Mouse (Mus musculus) intestine, embryonic 16.5 days (tissue): ENCODE measurements around the gene Aaas. TPM values are rescaled to one million over a fixed set of nuclear protein-coding genes. Genes with fewer than 3 reads are reported as not detected.

Experiments
- ATAC-seq: fragments of 200-750 bp; cut with Nextera tagmentation; 2 replicates; pipeline ENCODE4 v1.8.0; 2017; ENCODE audit warnings: moderate TSS enrichment, moderate library complexity
- H3K27ac ChIP-seq: fragments of 300-500 bp; sonication (generic); 2 replicates; pipeline ENCODE4 v1.5.1; 2014; ENCODE audit warnings: mild to moderate bottlenecking, low read length
- H3K27me3 ChIP-seq: fragments of 300-500 bp; sonication (generic); replicated peaks from 2 replicates; pipeline ENCODE4 v1.6.1; 2014; ENCODE audit warnings: low read length, control low read depth, mixed read lengths; ENCODE audit not compliant: control insufficient read depth, insufficient read depth
- H3K36me3 ChIP-seq: fragments of 300-500 bp; sonication (generic); 2 replicates; pipeline ENCODE4 v1.6.1; 2014; ENCODE audit warnings: low read length, control low read depth; ENCODE audit not compliant: control insufficient read depth, insufficient read depth
- H3K4me1 ChIP-seq: fragments of 300-500 bp; sonication (generic); 2 replicates; pipeline ENCODE4 v1.6.1; 2014; ENCODE audit warnings: low read length, control low read depth, mixed read lengths; ENCODE audit not compliant: control insufficient read depth, insufficient read depth
- H3K4me2 ChIP-seq: fragments of 300-500 bp; sonication (generic); 2 replicates; pipeline ENCODE4 v1.6.1; 2014; ENCODE audit warnings: low read depth, low read length, control low read depth
- H3K4me3 ChIP-seq: fragments of 300-500 bp; sonication (generic); 2 replicates; pipeline ENCODE4 v1.5.1; 2014; ENCODE audit warnings: mild to moderate bottlenecking, low read length
- H3K9ac ChIP-seq: fragments of 300-500 bp; sonication (generic); 2 replicates; pipeline ENCODE4 v1.6.1; 2014; ENCODE audit warnings: low read depth, low read length
- H3K9me3 ChIP-seq: fragments of 300-500 bp; sonication (generic); 2 replicates; pipeline ENCODE4 v1.6.1; 2016; ENCODE audit warnings: low read length, control low read depth; ENCODE audit not compliant: control insufficient read depth
- WGBS: fragments of 180-500 bp; shearing (Covaris S2); extraction: QIAGEN DNeasy Blood & Tissue Kit; methylation state at CpG from one replicate; pipeline ENCODE4 v1.1.7; 2014; 5-methylcytosine and 5-hydroxymethylcytosine counted together
- polyA plus RNA-seq: library from polyadenylated mRNA; unstranded; fragments of >200 nt; fragmentation: Nextera tagmentation; extraction: Ambion mirVana; gene quantifications from 2 replicates; pipeline ENCODE4 v1.2.1, GENCODE M21; 2015

Gene Aaas
- polyA plus RNA-seq, 1 experiment from 2014 or later = 59.1 TPM

DNA sequence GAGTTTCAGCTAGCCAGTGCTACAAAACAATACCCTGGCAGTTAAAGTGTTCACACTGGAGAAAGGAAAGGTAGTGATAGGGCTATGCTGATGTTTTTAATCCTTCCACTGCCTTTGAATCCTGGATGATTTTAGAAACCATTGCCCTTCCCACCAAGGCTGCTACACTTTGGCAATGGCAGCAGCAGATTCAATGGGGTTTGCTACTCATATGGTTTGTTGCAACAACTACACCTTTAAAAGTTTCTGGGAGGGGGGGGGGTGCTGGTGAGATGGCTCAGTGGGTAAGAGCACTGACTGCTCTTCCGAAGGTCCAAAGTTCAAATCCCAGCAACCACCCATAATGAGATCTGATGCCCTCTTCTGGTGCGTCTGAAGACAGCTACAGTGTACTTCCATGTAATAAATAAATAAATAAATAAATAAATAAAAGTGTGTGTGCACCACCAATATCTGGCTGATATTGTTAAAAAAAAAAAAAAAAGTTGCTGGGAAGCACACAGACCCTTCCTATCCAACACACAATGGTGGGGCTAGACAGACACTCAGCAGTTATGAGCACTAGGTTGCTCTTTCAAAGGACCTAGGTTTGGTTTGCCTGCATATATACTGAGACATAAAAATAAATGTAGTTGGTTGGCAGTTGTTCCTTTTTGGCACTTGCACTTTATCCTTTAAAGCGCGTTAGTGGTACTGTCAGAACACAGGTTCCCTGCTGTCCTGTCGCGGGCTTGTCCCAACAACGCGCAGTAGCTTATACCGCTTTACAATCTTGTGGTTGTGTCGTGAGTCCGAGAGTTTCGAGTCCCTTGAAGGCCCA, 25.7 kb downstream of the Aaas start:
- ATAC-seq = no peak
- 74% methylated on average over 12 of the region's 12 CpGs for WGBS
- Histone ChIP-seq H3K4me1 (0 out of 2 replicates have a peak, but pooled peaks cover 7% of the 10 kb centered on the region), H3K36me3 (peaks cover 12% of the 10 kb centered on the region), H3K27me3 (no peaks in the 10 kb centered on the region), H3K9ac (no peak overlapping the region), H3K4me3 (no peak overlapping the region), H3K27ac (no peak overlapping the region), H3K9me3 (no peaks in the 10 kb centered on the region), H3K4me2 (0 out of 2 replicates have a peak overlapping the region, but pooled peaks have one; percentile 48)

DNA sequence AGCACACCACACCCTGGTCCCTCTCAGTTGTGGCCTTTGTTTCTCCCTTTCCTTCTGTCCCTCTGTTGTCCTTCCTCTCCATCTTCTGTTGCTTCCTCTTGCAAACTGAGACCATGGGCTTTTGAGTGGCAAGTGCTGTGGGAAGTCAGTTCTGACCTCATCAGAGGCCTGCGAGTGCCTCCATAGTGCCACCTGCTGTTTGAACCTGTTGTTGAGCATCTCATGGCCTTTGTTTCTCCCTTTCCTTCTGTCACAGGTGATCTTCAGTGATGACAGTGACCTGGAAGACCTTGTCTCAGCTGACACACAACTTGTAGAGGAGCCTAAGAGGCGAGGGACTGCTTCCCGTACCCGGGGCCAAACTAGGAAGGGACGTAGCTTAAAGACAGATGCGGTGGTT, 34.3 kb downstream of the Aaas start:
- Histone ChIP-seq H3K36me3 (peaks cover 20% of the 10 kb centered on the region), H3K4me3 (no peak overlapping the region), H3K9me3 (no peaks in the 10 kb centered on the region), H3K27ac (no peak overlapping the region), H3K4me1 (no peaks in the 10 kb centered on the region), H3K9ac (no peak overlapping the region), H3K27me3 (no peaks in the 10 kb centered on the region), H3K4me2 (no peak overlapping the region)
- ATAC-seq = no peak
- WGBS = 85% methylated on average over 6 of the region's 6 CpGs

DNA sequence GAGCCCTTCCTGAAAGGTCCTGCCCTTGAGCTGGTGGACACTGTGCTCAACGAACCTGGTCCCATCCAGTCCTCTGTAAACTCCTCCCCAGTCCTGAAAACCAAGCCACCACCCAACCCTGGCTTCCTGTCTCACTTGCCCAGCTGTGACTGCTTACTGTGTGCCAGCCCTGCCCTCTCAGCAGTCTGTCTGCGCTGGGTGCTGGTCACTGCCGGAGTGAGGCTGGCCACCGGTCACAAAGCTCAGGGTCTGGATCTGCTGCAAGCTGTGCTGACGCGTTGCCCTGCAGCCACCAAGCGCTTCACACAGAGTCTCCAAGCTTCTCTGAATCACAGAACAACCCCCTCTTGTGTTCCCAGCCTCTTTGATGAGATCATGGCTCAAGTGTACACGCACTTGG, 35.3 kb downstream of the Aaas start:
- no peaks in the 10 kb centered on the region for H3K4me1 ChIP-seq
- H3K9ac ChIP-seq = no peak overlapping the region
- H3K36me3 ChIP-seq = peaks cover 19% of the 10 kb centered on the region
- H3K27ac ChIP-seq = no peak overlapping the region
- WGBS = 88% methylated on average over 8 of the region's 8 CpGs
- H3K4me2 ChIP-seq = no peak overlapping the region
- no peaks in the 10 kb centered on the region for H3K9me3 ChIP-seq
- no peak overlapping the region for H3K4me3 ChIP-seq
- H3K27me3 ChIP-seq = no peaks in the 10 kb centered on the region
- ATAC-seq = no peak

DNA sequence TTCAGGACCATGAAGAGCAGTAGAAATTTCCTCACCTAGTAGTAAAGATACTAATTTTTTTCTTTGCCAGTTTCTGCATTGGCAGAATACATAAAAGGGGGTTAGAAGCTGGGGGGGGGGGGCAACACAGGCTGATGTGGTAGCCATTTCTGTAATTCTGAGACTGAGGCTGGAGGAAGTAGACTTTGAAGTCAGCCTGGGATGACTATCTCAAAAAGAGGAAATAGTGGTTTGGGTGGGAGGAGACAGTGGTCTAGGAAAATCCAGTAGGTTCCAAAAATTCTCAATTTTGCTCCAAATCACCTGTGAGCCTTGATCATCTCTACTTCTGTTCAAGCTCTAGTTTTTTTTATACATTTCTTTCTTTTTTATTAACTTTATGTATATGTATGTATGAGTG, 39.1 kb downstream of the Aaas start:
- ATAC-seq = no peak
- no peak overlapping the region for H3K4me3 ChIP-seq
- peaks cover 16% of the 10 kb centered on the region for H3K36me3 ChIP-seq
- H3K9me3 ChIP-seq = no peaks in the 10 kb centered on the region
- no peak overlapping the region for H3K27ac ChIP-seq
- no peaks in the 10 kb centered on the region for H3K27me3 ChIP-seq
- H3K4me2 ChIP-seq = no peak overlapping the region
- H3K9ac ChIP-seq = no peak overlapping the region
- H3K4me1 ChIP-seq = 0 out of 2 replicates have a peak, but pooled peaks cover 3% of the 10 kb centered on the region

DNA sequence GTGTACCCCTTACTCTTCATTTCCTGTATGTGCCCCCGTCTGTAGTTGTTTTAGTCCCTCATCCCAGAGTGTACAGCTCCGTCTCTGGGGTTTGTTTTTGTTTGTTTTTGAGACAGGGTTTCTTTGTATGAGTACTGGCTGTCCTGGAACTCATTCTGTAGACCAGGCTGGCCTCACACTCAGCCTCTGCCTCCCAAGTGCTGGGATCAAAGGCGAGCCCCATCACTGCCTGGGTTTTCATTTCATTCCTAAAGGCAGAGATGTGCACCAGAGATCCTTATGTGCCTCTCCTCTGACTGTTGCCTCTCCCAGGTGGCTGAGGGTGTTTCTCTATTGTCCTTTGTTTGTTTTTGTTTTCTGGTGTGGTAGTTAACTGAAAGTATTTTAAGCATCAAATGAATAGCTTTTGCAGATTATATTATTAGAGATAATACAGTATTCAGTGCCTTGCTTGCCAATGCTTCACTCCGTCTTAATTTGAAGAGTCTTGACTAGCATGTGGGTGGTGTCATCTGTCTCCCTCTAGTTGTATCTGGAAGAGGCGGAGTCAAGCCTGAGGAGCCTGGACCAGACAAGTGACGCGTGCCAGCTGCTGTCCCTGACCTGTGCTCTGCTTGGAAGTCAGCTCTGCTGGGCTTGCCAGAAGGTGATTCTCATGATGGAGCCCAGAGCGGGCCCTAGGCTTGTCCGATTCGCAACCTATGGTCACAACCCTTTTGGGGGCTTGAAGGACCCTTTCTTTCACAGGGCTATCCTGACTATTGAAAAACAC, 40.3 kb downstream of the Aaas start:
- Histone ChIP-seq H3K4me2 (no peak overlapping the region), H3K27ac (no peak overlapping the region), H3K9me3 (no peaks in the 10 kb centered on the region), H3K36me3 (peaks cover 20% of the 10 kb centered on the region), H3K4me3 (no peak overlapping the region), H3K9ac (no peak overlapping the region), H3K4me1 (0 out of 2 replicates have a peak, but pooled peaks cover 3% of the 10 kb centered on the region), H3K27me3 (no peaks in the 10 kb centered on the region)
- WGBS = 59% methylated on average over 10 of the region's 10 CpGs
- peak; percentile 68; the same call in 1 of the 2 replicates for ATAC-seq

DNA sequence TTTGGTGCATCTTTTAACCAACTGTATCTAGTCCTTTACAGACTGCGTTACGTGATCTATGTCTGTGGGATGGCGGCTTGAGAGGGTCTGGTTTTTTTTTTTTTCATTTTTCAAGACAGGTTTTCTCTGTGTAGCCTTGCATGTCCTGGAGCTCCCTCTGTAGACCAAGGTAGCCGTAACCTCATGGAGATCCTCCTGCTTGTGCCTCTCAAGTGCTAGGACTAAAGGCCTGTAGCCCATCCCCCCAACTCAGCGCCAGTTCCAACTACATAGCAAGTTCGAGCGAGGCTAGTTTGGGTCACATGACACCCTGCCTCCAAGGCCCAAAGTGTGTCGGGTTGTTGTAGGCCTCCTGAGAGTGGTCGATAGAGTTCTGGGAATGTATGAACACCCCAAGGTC, 41.9 kb downstream of the Aaas start:
- Histone ChIP-seq H3K27me3 (no peaks in the 10 kb centered on the region), H3K4me1 (0 out of 2 replicates have a peak, but pooled peaks cover 3% of the 10 kb centered on the region), H3K9ac (no peak overlapping the region), H3K4me2 (no peak overlapping the region), H3K9me3 (no peaks in the 10 kb centered on the region), H3K36me3 (peaks cover 23% of the 10 kb centered on the region; the same call in 1 of the 2 replicates), H3K4me3 (no peak overlapping the region), H3K27ac (no peak overlapping the region)
- ATAC-seq = no peak
- 86% methylated on average over 9 of the region's 9 CpGs for WGBS

DNA sequence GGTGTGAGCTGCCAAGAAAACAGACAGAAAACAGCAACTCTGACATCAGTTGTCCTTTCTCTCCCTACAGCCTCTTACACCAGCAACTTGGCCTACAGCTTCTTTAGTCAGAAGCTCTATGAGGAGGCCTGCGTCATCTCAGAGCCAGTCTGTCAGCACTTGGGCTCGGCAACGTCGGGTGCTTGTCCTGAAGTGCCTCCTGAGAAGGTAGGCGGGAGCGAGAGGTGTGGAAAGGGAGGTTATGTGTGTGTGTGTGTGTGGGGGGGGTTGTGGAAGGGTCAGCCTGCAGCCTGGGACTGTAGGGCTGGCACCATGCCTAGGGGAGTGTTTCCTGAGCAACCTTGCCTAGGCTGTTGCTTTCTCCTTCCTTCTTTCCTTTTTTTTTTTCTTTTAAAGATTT, 48.0 kb downstream of the Aaas start:
- no peak overlapping the region for H3K27ac ChIP-seq
- H3K4me2 ChIP-seq = no peak overlapping the region
- no peaks in the 10 kb centered on the region for H3K9me3 ChIP-seq
- 78% methylated on average over 6 of the region's 6 CpGs for WGBS
- no peaks in the 10 kb centered on the region for H3K27me3 ChIP-seq
- 0 out of 2 replicates have a peak, but pooled peaks cover 3% of the 10 kb centered on the region for H3K4me1 ChIP-seq
- no peak for ATAC-seq
- peaks cover 28% of the 10 kb centered on the region; the same call in 1 of the 2 replicates for H3K36me3 ChIP-seq
- no peak overlapping the region for H3K9ac ChIP-seq
- no peak overlapping the region for H3K4me3 ChIP-seq

DNA sequence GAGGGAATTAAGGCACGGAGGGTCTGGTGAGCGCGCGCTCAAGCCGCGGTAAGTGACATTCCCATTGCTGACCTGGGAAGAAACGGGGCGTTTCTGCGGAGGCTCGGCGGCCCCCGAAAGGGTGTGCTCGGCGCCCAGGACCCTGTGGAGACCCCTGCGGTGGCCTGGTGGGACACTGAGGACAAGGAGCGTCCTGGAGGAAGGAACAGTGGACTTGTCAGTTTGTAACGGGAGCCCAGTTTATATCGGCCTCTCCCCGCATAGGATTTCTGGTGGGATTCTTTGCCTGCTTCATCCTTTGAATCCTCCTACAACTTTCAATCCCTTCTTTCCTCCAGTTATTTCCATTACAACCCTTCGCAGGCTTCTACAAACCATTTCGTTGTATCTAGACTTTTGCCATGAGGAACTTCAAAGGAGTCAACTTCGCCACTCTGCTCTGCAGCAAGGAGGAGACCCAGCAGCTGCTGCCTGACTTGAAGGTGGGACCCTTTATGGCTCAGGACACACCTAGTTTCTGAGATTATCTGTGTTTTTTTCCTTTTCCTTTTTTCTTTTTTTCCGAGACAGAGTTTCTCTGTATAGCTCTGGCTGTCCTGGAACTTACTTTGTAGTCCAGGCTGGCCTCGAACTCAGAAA, 54.1 kb downstream of the Aaas start:
- peak overlapping the region; percentile 77 for H3K4me3 ChIP-seq
- 5% methylated on average over 24 of the region's 24 CpGs for WGBS
- peaks cover 9% of the 10 kb centered on the region; the same call in 1 of the 2 replicates for H3K4me1 ChIP-seq
- H3K9me3 ChIP-seq = no peaks in the 10 kb centered on the region
- peak overlapping the region; percentile 86 for H3K4me2 ChIP-seq
- peak overlapping the region; percentile 77 for H3K9ac ChIP-seq
- no peaks in the 10 kb centered on the region for H3K27me3 ChIP-seq
- peak; percentile 58 for ATAC-seq
- no peak overlapping the region for H3K27ac ChIP-seq
- H3K36me3 ChIP-seq = 0 out of 2 replicates have a peak, but pooled peaks cover 12% of the 10 kb centered on the region
